Mouse (Mus musculus) hindbrain, embryonic 14.5 days (tissue): ENCODE measurements around the gene Pm20d2. TPM values are rescaled to one million over a fixed set of nuclear protein-coding genes. Genes with fewer than 3 reads are reported as not detected.

Experiments used
- ATAC-seq: fragments of 200-750 bp; cut with Nextera tagmentation; 2 replicates; pipeline ENCODE4 v1.8.0; 2017; ENCODE audit warnings: moderate number of reproducible peaks, mild to moderate bottlenecking, moderate TSS enrichment, moderate library complexity; ENCODE audit not compliant: low FRiP score
- DNase-seq: peaks from one replicate; pipeline ENCODE4 v3.0.0-alpha.2; 2015; ENCODE audit warnings: low spot score
- H3K27ac ChIP-seq: fragments of 300-500 bp; sonication (generic); 2 replicates; pipeline ENCODE4 v1.5.1; 2014; ENCODE audit warnings: mild to moderate bottlenecking, moderate library complexity
- H3K27me3 ChIP-seq: fragments of 300-500 bp; sonication (generic); 2 replicates; pipeline ENCODE4 v1.6.1; 2014; ENCODE audit warnings: mild to moderate bottlenecking, low read length, mixed read lengths; ENCODE audit not compliant: control insufficient read depth, insufficient read depth
- H3K36me3 ChIP-seq: fragments of 300-500 bp; sonication (generic); replicated peaks from 2 replicates; pipeline ENCODE4 v1.6.1; 2014; ENCODE audit not compliant: control insufficient read depth, insufficient read depth
- H3K4me1 ChIP-seq: fragments of 300-500 bp; sonication (generic); replicated peaks from 2 replicates; pipeline ENCODE4 v1.6.1; 2014; ENCODE audit warnings: antibody characterized with exemption, low read length, mixed read lengths; ENCODE audit not compliant: control insufficient read depth, insufficient read depth
- H3K4me2 ChIP-seq: fragments of 300-500 bp; sonication (generic); replicated peaks from 2 replicates; pipeline ENCODE4 v1.6.1; 2014; ENCODE audit warnings: mild to moderate bottlenecking, moderate library complexity
- H3K4me3 ChIP-seq: fragments of 300-500 bp; sonication (generic); replicated peaks from 2 replicates; pipeline ENCODE4 v1.5.1; 2014; ENCODE audit warnings: mild to moderate bottlenecking, low read length
- H3K9ac ChIP-seq: fragments of 300-500 bp; sonication (generic); 2 replicates; pipeline ENCODE4 v1.6.1; 2014
- H3K9me3 ChIP-seq: fragments of 300-500 bp; sonication (generic); 2 replicates; pipeline ENCODE4 v1.6.1; 2016; ENCODE audit warnings: low read length; ENCODE audit not compliant: control insufficient read depth
- WGBS: fragments of 180-500 bp; shearing (Covaris S2); extraction: QIAGEN DNeasy Blood & Tissue Kit; methylation state at CpG from one replicate; pipeline ENCODE4 v1.1.7; 2014; 5-methylcytosine and 5-hydroxymethylcytosine counted together
- polyA plus RNA-seq: library from polyadenylated mRNA; unstranded; fragments of >200 nt; fragmentation: Nextera tagmentation; extraction: Ambion mirVana; gene quantifications from 2 replicates; pipeline ENCODE4 v1.2.1, GENCODE M21; 2014

The Pm20d2 gene
- 2.1 and 2.3 TPM in 2 replicates for polyA plus RNA-seq

DNA sequence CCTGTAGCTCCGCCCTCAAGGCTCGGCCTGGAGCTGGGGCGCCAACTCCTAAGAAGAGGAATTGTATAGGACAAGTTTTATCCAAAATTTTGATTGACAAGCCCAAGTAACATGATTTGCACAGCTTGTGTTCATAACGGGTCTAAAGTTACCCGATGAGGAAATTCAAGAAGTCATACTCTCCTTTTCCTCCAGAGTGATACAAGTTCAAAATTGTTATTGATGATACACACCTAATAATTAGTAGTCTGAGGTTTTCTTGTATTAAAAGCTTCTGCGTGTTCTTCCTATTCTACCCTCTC lies at the start of gene Pm20d2:
Gene Pm20d2, minus strand, starts transcription at position 3 of the 302 bp plus-strand sequence.
- Histone ChIP-seq H3K9ac (peak within 1 kb of the TSS; percentile 75), H3K4me2 (peak within 1 kb of the TSS; percentile 87), H3K4me3 (peak within 1 kb of the TSS; percentile 73), H3K4me1 (0 out of 2 replicates have a peak, but pooled peaks cover 2% of the 10 kb centered on the region), H3K27ac (peak within 1 kb of the TSS; percentile 92), H3K36me3 (peaks cover 5% of the 10 kb centered on the region; the same call in 1 of the 2 replicates), H3K9me3 (no peaks in the 10 kb centered on the region), H3K27me3 (no peaks in the 10 kb centered on the region)
- 19% methylated on average over 6 of the region's 6 CpGs for WGBS
- no peak for DNase-seq
- ATAC-seq = no peak

DNA sequence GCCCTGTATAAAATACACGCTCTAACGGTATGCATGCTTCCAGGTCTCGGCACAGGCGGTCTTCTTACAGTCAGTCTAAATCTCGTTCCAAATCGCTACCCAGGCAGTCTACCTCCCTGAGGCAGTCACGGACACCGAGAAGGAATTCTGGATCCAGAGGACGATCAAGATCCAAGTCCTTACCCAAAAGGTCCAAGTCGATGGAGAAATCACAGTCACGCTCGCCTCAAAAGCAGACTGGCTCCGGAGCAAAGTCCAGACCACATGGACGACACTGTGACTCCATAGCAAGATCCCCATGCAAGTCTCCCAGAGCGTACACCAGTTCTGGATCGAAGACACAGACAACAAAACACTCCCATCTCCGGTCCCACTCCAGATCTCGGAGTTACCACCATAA lies 41.3 kb upstream of the Pm20d2 start:
- no peaks in the 10 kb centered on the region for H3K4me1 ChIP-seq
- H3K9ac ChIP-seq = no peak overlapping the region
- H3K36me3 ChIP-seq = peaks cover 38% of the 10 kb centered on the region
- no peaks in the 10 kb centered on the region for H3K9me3 ChIP-seq
- H3K4me2 ChIP-seq = no peak overlapping the region
- no peak overlapping the region for H3K27ac ChIP-seq
- 93% methylated on average over 18 of the region's 18 CpGs for WGBS
- ATAC-seq (no peak), DNase-seq (no peak)
- no peak overlapping the region for H3K4me3 ChIP-seq
- no peaks in the 10 kb centered on the region for H3K27me3 ChIP-seq

DNA sequence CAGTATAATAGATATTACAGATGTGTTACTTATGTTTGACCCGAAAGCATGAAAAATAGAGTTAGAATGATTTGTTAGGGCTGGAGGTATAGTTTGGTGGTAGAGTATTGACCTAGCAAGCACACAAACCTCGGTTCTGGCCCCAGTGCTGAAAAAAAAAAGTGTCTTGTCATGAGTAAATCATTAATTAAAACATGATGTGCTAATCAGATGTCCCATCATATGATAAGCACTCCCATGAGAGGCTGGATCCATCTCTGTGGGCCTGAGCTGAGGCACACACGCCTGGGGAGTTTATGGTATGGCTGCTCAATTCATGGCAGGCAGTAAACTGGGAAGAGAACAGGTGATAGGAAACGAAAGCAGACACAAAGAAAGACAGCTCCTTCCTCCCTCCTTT lies 40.1 kb upstream of the Pm20d2 start:
- DNase-seq (no peak), ATAC-seq (no peak)
- H3K36me3 ChIP-seq = peaks cover 41% of the 10 kb centered on the region
- no peak overlapping the region for H3K27ac ChIP-seq
- WGBS = 80% methylated on average over 4 of the region's 4 CpGs
- H3K4me2 ChIP-seq = no peak overlapping the region
- H3K4me1 ChIP-seq = no peaks in the 10 kb centered on the region
- H3K9ac ChIP-seq = no peak overlapping the region
- no peaks in the 10 kb centered on the region for H3K9me3 ChIP-seq
- H3K27me3 ChIP-seq = no peaks in the 10 kb centered on the region
- H3K4me3 ChIP-seq = no peak overlapping the region

DNA sequence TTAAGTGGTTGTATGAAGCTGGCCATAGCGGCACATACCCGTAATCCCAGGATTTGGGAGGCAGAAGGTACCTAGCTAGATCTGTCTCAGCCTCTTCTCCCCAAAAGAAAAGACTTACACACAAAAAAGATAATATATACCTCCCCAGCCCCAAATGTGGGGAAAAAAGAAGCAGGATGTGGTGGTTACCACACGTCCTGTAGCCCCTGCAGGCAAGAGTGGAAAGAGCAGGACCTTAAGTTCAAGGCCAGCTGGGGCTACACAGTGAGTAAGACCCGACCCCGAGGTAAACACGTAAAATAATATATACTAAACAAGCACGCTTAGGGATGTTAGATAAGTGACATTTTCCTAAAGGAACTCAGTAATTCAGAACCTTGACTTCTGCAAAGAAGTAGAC lies 37.6 kb upstream of the Pm20d2 start:
- peaks cover 34% of the 10 kb centered on the region for H3K36me3 ChIP-seq
- 87% methylated on average over 7 of the region's 7 CpGs for WGBS
- no peak overlapping the region for H3K4me2 ChIP-seq
- no peaks in the 10 kb centered on the region for H3K27me3 ChIP-seq
- H3K4me1 ChIP-seq = no peaks in the 10 kb centered on the region
- DNase-seq (no peak), ATAC-seq (no peak)
- H3K9ac ChIP-seq = no peak overlapping the region
- no peak overlapping the region for H3K4me3 ChIP-seq
- H3K27ac ChIP-seq = no peak overlapping the region
- no peaks in the 10 kb centered on the region for H3K9me3 ChIP-seq

DNA sequence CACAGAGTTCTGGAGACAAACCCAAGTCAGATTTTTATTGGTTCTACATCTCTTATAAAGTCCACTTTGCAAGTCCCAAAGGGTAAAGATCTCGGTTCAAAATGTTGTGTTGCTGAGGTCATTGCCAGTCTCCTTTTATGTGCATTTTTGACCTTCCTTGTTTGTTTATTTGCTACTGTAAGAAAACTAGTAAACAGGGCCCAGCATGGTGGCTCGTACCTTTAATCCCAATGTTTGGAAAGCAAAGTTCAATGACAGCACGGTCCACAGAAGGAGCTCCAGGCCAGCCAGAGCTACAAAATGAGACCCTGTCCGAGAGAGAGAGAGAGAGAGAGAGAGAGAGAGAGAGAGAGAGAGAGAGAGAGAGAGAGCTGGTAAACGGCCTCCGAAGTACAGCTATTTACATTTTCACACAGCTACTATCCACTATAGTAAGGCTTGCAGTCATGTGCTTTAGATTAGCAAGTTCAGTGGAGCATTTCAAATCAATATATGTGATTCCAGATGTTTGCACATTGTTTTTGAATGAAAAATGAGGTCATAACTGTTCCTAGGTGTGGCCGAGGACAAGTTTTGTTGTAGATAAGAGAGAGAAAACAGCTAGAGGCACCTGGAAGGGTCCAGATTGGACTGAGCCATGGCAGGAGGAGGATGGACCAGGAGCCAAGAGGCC lies 34.6 kb upstream of the Pm20d2 start:
- H3K9me3 ChIP-seq = no peaks in the 10 kb centered on the region
- H3K4me3 ChIP-seq = no peak overlapping the region
- no peaks in the 10 kb centered on the region for H3K4me1 ChIP-seq
- H3K4me2 ChIP-seq = no peak overlapping the region
- no peak overlapping the region for H3K27ac ChIP-seq
- no peak overlapping the region for H3K9ac ChIP-seq
- peaks cover 17% of the 10 kb centered on the region for H3K36me3 ChIP-seq
- ATAC-seq (no peak), DNase-seq (no peak)
- 75% methylated on average over 7 of the region's 7 CpGs for WGBS
- no peaks in the 10 kb centered on the region for H3K27me3 ChIP-seq

DNA sequence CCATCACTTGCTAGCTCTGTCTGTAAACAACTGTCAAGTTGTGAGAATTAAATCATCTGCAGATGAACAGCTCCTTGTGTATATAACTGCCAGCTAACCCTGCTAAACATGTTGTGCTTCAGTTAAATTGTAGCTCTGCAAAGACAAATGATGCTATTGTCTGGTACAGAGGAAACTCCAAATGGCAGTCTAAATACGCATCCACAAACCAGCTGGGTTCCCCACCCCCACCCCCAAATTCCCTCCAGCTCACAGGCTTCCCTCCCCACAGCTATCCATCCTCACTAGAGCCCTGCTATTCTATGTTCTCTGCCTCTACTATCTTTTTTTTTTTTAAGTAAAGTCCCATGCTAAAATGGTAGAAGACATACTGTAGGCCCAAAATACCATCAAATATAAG lies 32.3 kb upstream of the Pm20d2 start:
- ATAC-seq (no peak), DNase-seq (no peak)
- Histone ChIP-seq H3K9me3 (no peaks in the 10 kb centered on the region), H3K27ac (no peak overlapping the region), H3K36me3 (peaks cover 12% of the 10 kb centered on the region), H3K4me3 (no peak overlapping the region), H3K9ac (no peak overlapping the region), H3K4me1 (no peaks in the 10 kb centered on the region), H3K27me3 (no peaks in the 10 kb centered on the region), H3K4me2 (no peak overlapping the region)
- WGBS = 74% methylated on average over 1 of the region's 1 CpGs

DNA sequence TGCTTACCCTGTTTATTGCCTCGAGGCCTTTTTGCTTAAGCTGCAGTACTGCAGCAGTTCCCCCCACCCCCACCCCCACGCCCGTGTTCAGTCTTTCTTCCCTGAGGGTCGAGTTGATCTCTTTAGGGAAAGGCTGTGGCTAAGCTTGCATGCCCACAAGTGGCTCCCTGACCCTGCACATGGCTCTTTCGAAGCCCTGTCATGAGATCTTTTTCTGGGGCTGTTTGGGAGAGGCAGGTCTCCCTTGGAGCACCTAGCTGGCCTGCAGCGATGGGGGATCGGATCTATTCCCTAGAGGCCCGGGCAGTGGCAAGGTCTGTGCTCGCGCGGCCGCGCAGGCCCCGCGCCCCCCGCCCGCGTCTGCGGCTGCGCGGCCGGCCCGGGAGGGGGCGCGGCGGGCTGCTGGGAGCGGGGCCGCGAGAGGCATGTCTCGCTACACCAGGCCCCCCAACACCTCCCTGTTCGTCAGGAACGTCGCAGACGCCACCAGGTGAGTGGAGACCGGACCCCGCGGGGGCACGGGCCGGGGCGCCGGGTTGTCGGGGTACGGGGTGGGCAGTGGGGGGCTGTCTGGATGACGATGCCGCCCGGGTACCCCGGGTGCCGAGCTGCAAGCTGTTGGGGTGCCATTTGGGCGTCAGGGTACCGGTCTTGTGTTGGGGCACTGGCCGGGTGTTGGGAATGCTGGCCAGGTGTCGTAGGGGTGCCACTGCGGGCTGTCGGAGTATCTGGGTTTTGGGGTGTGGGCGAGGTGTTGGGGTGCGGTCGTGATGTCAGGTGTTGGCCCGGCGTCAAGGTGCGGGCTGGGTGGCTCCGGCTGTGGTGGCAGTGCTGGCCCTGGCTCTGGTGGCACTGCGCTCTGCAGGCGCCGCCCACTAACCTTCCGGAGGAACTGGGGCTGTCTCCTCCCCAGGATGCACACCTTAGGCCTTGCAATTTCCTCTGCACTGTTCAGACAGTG lies 19.6 kb upstream of the Pm20d2 start, which contains the start of gene Srsf12:
Gene Srsf12, plus strand, starts transcription at position 111 of the 961 bp plus-strand sequence.
- Histone ChIP-seq H3K36me3 (no peaks in the 10 kb centered on the region), H3K4me3 (peak within 1 kb of the TSS; percentile 94), H3K27ac (peak within 1 kb of the TSS; percentile 89), H3K9ac (peak within 1 kb of the TSS; percentile 98), H3K4me2 (peak within 1 kb of the TSS; percentile 93), H3K27me3 (no peaks in the 10 kb centered on the region), H3K4me1 (peaks cover 15% of the 10 kb centered on the region; the same call in 1 of the 2 replicates), H3K9me3 (peaks cover 3% of the 10 kb centered on the region; the same call in 1 of the 2 replicates)
- WGBS = 3% methylated on average over 64 of the region's 65 CpGs
- ATAC-seq (peak; percentile 91), DNase-seq (peak; percentile 67)

DNA sequence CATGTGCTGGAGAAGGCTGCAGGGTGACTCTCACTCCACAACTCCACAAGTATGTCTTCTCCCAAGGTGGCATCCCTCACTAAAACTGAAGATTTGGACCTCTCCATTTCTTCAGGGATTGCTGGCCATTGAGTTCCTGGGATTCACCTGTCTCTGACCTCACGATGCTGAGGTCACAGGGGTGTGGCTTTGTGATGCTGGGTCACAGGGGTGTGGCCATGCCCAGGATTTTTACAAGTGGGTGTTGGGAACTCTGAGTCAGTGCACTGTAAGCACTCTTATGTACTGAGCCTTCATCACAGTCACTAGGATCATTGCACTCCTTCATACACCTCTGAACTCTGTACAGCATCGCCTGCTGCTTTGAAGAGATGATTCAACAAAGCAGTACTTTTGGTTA lies 18.0 kb upstream of the Pm20d2 start:
- Histone ChIP-seq H3K4me3 (no peak overlapping the region), H3K4me1 (peaks cover 15% of the 10 kb centered on the region; the same call in 1 of the 2 replicates), H3K27ac (no peak overlapping the region), H3K4me2 (no peak overlapping the region), H3K36me3 (no peaks in the 10 kb centered on the region), H3K9ac (no peak overlapping the region), H3K9me3 (no peaks in the 10 kb centered on the region), H3K27me3 (no peaks in the 10 kb centered on the region)
- DNase-seq = no peak
- no peak for ATAC-seq
- 76% methylated on average over 2 of the region's 2 CpGs for WGBS

DNA sequence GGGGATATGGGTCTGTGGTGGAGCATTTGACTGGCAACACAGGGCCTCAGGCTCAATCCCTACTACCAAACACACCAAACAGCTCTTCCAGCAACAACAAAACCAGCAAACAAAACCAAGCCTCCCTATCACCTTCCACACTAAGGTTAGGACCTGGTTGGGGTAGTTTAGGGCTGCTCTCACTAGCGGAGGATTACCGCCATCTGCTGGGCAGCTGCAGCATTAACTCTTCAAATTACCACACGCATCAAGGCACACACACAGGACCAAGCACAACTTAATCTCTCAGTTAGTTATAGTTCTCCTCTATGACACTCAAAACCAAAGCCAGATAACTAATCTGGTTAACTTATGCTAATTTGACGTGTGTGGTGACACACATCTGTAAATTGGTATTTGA lies 15.1 kb upstream of the Pm20d2 start:
- peak; percentile 51 for DNase-seq
- no peak for ATAC-seq
- Histone ChIP-seq H3K27ac (no peak overlapping the region), H3K9ac (no peak overlapping the region), H3K4me3 (no peak overlapping the region), H3K36me3 (no peaks in the 10 kb centered on the region), H3K9me3 (no peaks in the 10 kb centered on the region), H3K27me3 (no peaks in the 10 kb centered on the region), H3K4me1 (peaks cover 7% of the 10 kb centered on the region; the same call in 1 of the 2 replicates), H3K4me2 (no peak overlapping the region)
- 5% methylated on average over 4 of the region's 4 CpGs for WGBS
